33 mouse cellular contexts compared by ENCODE assay signal in the genomic region with DNA sequence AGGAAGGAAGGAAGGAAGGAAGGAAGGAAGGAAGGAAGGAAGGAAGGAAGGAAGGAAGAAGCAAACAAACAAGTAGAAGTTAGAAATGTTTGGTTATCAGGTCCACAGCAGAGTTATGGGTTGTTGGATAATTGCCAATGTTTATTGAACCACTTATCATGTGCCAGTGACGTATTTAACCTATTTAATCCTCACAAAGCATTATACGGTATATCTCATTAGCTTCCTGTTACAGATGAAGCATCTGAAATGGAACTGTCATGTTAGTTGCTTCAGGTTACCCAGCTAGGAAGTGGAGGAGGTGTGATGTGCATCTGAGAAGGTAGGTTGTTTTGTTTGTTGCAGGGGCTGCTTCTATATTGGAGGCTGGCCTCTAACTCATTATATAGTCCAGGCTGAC. TPM values are rescaled to one million over a fixed set of nuclear protein-coding genes. Genes with fewer than 3 reads are reported as not detected.
"Had no signal": no experiment of that assay in that cellular context is flagged by ENCODE, and none has a peak within 500 bp of the region (broad histone marks: within the 10 kb centered on the region; RNA-seq: fewer than 3 reads in every experiment).

No protein-coding gene starts in this region.

- H3K4me1 ChIP-seq: heart, embryonic 13.5 days; heart, embryonic 15.5 days; hindbrain, embryonic 13.5 days; hindbrain, embryonic 15.5 days; limb, embryonic 10.5 days; limb, embryonic 12.5 days had no signal

- H3K36me3 ChIP-seq: heart, embryonic 13.5 days; heart, embryonic 15.5 days; hindbrain, embryonic 13.5 days; hindbrain, embryonic 15.5 days; limb, embryonic 10.5 days; limb, embryonic 12.5 days had no signal

- H3K27ac ChIP-seq: heart, embryonic 13.5 days; heart, embryonic 15.5 days; hindbrain, embryonic 13.5 days; hindbrain, embryonic 15.5 days; hindbrain, postnatal 0 days; layer of hippocampus, adult 2 months; left cerebral cortex, adult 2 months; limb, embryonic 10.5 days; limb, embryonic 12.5 days; liver, embryonic 14.5 days had no signal

- DNase-seq: gastrocnemius, postnatal 14 days; gastrocnemius, postnatal 36 days; heart, adult 18-20 months; heart, postnatal 14 days; heart, postnatal 36 days; kidney, adult 18-20 months; kidney, adult 8-10 months; kidney, postnatal 10 days; kidney, postnatal 25 days; kidney, postnatal 4 days; liver had no signal

- H3K9me3 ChIP-seq: heart, embryonic 13.5 days; heart, embryonic 15.5 days; hindbrain, embryonic 13.5 days; hindbrain, embryonic 15.5 days; limb, embryonic 10.5 days; limb, embryonic 12.5 days had no signal

- H3K4me3 ChIP-seq: heart, embryonic 13.5 days; heart, embryonic 15.5 days; hindbrain, embryonic 13.5 days; hindbrain, embryonic 15.5 days; layer of hippocampus, adult 2 months; left cerebral cortex, adult 2 months; limb, embryonic 10.5 days; limb, embryonic 12.5 days had no signal

- ATAC-seq: hindbrain, postnatal 0 days; intestine, embryonic 16.5 days had no signal

- H3K9ac ChIP-seq: heart, embryonic 13.5 days; heart, embryonic 15.5 days; hindbrain, embryonic 13.5 days; hindbrain, embryonic 15.5 days; limb, embryonic 12.5 days; liver, embryonic 14.5 days had no signal

- H3K4me2 ChIP-seq: heart, embryonic 11.5 days; heart, embryonic 13.5 days; heart, embryonic 15.5 days; hindbrain, embryonic 13.5 days; hindbrain, embryonic 15.5 days; limb, embryonic 12.5 days had no signal

RNA-seq across cellular contexts. Expression of a gene that starts 4.0 kb away (rescaled TPM):
- total RNA-seq: gastrocnemius, adult 18-20 months; gastrocnemius, adult 8-10 months; gastrocnemius, postnatal 14 days; heart, adult 8-10 months; heart, postnatal 36 days; hindbrain, postnatal 0 days; layer of hippocampus, adult 2 months; layer of hippocampus, postnatal 10 days; layer of hippocampus, postnatal 25 days; left cerebral cortex, adult 2 months; left cerebral cortex, postnatal 14 days; left cerebral cortex, postnatal 36 days had no signal
- polyA plus RNA-seq: heart, postnatal 0 days; hindbrain, embryonic 11.5 days; hindbrain, embryonic 15.5 days; hindbrain, postnatal 0 days; kidney, embryonic 14.5 days; limb, embryonic 10.5 days; limb, embryonic 12.5 days had no signal

RNA-seq across cellular contexts. Expression of a gene that starts 16.6 kb away (rescaled TPM):
- total RNA-seq: gastrocnemius, adult 8-10 months had no signal

RNA-seq across cellular contexts. Expression of a gene that starts 32.5 kb away (rescaled TPM):
- total RNA-seq: heart, adult 18-20 months; heart, postnatal 36 days; layer of hippocampus, adult 2 months; layer of hippocampus, postnatal 10 days; layer of hippocampus, postnatal 25 days; left cerebral cortex, adult 2 months; left cerebral cortex, postnatal 14 days; left cerebral cortex, postnatal 36 days had no signal
- polyA plus RNA-seq: heart, embryonic 11.5 days; hindbrain, embryonic 11.5 days; limb, embryonic 10.5 days; limb, embryonic 12.5 days had no signal
